Mouse (Mus musculus) adrenal gland, adult (tissue): ENCODE measurements at regions not wholly inside any gene's neighbourhood (a gene's known extent, or its start where the extent isn't known, plus 50 kb on each side); places are given as distances from the start of the nearest gene placed in this dataset.
"Not testable (repeated sequence)": the region's sequence is repeated elsewhere in the genome, so short reads cannot be mapped to it uniquely, and the experiment has no call there.

Source experiments
- DNase-seq, 2 experiments: peaks; one replicate each; pipeline ENCODE4 v3.0.0; 2022 to 2023; ENCODE audit warnings: low spot score in 1 of 2; ENCODE audit not compliant: inconsistent age in 2 of 2

DNA sequence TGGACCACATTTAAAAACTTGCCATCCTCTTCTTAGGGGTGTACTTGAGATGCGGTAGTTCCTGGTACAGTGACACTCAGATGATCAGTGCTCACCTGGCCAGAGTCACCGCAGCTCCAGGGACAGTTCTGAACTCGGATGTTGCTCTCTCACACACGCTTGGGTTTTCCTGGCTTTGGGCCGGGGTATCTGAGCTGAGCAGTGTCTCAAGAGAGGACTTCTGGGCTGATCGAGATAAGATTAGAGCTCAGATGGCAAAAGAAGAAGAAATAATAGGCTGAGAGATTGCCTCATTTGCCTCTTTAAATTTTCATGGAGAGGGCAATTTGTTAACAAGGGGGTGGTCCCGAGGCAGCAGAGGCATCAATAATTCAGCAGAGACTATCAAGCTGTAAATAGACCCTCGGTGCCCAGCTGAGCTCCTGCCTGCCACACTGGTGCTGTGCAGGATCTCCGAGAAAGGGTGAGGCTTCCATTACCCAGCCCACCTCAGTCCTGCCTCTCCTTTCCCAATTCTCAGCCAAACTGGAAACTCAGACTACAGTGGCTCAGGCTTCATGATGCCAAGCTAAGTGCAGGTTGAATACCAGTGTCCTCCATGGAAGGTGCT is 133.7 kb downstream of the Tsen15 start:
- no peak for DNase-seq

DNA sequence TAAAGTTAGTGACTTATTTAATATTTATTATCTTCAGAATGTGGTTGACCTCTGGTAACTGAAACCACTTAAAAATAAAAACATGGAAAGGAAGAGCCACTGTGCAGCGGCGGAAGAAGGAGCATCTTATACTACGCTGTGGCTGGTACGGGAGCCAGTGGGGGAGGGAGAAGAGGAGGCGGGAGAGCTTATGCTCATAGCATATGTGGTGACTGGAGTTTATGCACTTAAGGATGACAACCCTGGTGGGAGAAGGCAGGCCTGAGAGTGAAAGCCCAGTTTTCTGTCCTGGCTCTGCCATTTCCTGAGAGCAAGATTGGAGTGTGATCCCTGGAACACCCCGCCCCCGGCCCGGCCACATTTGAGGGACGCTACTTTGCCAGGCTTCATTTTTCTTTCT is 145.5 kb downstream of the Tsen15 start:
- DNase-seq = no peak

DNA sequence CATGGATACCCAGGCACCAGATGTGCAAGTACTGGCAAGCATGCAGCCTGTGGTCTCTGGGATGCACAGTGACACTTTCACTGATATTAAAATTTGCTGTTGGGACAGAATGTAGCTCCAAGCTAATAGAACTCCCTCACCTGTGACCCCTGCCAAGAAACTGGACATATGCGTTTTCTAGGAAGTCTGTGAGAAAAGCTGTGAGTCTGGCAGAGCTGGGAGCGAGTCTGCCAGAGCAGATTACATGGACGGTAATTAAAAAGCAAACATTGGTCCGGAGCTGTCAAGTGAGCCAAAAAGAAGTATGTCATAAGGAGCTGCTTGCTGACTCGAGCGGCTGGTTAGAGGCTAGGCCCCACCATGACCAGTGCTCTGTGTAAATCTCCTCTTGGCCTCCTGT is 147.1 kb downstream of the Tsen15 start:
- DNase-seq = no peak

DNA sequence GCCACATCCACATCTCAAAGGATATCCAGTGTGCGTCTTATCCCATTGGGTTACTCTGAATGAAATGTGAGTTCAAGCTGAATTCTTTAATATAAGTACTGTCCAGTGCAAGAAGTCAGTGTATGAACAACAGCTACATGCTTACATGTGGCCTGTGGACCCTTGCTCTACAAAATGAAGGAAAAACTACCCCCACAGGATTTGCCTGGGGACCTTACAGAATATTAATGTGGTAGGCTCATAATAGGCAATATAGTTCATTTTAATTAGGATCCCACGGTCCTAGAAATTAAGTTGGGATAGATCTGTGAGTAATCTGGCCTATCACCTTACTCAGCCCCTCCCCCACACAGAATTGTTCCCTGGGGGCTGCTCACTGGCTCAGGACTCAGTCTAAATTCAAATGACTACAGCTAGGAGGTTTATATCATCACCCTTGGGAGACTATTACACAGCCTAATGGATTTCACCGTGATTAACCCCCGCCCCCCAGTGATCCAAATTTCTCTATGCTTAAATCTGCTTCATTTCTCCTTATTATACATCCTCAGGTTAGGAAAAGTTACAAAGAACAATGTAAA is 145.4 kb upstream of the 1700025G04Rik start:
- no peak for DNase-seq

DNA sequence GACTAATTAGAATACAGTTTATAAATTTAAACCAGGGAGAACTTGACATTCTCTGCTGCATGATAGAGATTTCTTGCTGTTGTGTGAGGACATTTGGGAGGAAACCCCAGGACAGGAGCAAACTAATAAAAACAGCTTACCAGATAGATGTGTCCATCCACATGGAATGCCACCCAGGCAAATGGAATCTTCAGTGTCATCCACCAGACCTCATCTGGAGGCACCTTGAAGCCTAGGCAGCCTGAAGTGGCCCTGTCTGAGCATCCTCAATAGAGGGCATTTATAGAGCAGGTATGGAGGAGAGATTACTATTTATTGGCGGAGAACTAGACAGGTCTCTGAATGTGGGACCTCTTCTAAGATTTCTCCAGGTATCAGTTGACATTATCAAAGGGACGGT is 144.8 kb upstream of the 1700025G04Rik start:
- no peak for DNase-seq

DNA sequence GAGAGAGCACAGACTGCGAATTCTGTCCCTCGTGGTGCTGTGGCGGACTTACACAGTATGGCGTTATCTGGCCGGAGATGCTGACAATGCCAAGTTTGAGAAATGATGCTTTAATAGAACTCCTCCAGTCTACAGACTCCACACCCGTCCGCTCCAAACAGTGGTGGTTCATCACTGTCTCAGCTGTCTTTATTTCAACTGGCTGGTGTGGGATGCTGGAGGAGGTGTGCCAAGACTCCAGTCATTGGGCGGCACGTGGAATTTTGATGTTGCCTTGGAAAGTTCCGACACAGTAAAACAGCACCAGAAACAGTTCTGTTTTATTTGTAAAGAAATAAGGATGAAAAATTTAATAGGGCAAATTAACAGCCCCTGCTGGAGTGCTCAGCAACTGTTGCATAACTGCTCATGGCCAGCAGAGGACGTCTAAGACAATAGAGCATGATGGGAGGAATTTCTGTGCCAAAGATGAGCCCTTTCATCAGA is 141.8 kb upstream of the 1700025G04Rik start:
- peak in 1 of 2 experiments; percentile 61 for DNase-seq

DNA sequence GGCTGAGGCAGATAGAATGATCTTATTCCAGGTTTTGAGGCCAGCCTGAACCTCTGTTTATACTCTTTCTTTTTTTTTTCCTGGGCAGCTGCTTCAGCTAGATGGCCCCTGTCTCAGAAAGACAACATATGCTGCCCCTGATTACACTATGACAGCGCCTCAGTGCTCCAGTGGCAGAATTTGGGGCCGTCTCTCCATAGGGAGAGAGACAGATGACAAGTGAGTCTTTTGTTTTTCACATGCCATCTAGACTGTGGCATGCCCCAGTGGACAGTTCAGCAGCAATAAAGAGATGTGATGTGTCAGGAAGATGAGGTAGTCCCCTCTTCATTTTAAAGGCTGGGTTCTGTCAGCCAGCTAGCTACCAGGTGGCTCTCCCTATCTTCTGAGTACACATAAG is 139.8 kb upstream of the 1700025G04Rik start:
- no peak for DNase-seq

DNA sequence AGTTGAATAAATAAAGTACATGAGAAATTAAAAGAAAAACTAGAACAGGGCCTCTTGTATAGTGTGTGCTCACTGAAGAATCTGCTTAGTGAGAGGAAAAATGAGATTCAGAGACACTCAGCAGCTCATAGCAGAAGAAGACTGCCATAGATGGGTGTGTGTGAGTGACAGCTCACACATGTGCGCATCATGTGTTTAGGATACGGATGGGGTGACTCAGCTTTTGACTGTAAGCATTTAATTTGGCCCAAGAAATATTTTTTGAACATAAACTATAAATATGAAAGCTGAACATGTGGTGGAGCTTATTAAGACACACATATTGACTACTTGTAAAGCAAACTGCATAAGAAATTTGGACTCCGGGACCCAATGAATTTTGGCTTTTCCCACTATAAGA is 136.1 kb upstream of the 1700025G04Rik start:
- no peak for DNase-seq

DNA sequence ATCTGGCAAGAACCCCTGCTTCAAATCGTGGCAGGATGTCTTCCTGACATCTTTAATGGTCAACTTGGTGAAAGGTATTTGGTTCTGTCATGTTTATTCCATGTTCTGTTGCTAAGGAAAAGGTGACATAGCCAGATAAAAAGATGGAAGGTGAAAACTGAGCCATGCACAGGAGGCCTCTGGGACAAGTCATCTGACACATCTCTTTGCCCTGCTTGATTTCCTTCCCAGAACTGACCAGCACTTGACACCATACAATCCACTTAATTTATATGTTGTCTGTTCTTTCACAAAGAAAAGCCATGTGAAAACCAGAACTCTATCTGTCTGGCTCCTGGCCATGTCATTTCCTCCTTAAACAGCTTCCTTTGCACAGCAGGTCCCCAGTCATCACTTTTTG is 133.7 kb upstream of the 1700025G04Rik start:
- DNase-seq = peak in 1 of 2 experiments; percentile 53

DNA sequence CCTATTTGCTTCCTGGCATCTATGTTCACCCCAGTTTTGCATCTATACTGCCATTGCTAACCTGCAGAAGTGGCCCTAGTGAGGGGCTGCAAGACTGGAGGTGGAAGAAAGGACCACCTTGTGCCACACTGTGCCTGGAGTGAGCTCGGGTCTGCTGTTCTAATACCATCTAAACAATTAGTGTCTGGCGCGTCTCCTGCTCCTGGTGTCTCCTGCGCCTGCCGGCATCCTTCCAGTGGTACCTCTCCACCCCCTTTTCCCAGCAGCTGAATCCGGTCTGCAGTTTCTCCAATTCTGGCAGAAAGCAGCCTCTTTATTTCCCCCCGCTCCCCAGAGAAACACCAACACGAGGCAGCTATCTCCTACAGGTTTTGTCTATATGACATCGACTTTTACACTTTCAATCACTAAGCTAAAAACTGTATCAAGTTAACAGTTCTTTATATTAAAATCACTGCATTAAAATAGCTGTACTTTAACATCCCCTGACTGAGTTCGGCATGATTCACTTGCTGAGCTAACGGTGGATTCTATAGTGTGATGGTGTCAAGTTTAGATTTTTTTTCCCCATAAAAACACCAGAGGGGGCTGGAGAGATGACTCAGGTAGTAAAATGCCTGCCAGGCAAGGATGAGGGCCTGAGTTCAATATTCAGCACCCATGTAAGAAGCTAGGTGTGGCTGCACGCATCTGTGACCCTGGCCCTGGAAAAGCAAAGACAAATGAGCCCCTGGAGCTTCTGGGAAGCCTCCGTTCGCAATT is 131.1 kb upstream of the 1700025G04Rik start:
- DNase-seq = no peak

DNA sequence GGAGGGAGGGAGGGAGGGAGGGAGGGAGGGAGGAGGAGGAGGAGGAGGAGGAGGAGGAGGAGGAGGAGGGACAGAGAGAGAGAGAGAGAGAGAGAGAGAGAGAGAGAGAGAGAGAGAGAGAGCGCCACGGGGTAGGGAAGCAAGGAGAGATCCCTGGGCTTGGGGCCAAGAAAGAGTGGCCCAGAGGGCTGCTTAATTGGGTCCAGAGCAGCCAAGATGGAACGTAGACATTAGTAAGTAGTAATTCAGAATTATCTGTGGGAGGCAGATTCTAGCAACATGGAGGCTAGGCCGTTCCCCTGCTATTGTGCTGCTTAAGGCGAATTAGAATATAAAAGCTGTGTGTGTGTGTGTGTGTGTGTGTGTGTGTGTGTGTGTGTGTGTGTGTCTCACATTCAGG is 129.8 kb upstream of the 1700025G04Rik start:
- not testable (repeated sequence) for DNase-seq

DNA sequence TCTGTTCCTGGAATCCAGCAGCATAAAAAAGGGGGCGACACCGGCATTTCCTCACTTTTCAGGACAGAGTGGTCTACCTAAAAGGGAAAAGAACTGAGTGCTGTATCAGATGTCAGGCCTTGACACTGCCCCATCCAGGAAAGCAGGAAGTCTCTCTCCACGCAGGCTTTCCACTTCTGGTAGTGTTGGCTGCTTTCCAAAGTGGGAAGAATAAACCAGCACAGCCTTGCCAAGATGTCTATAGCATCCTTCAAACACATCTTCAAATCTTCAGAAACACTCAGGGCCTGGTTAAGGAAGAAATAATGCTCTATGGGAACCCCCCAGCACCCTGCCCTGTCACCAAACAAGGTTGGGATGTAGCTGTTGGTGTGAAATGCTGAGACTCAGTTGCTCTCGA is 127.5 kb upstream of the 1700025G04Rik start:
- DNase-seq = peak; percentile 26 to 66

DNA sequence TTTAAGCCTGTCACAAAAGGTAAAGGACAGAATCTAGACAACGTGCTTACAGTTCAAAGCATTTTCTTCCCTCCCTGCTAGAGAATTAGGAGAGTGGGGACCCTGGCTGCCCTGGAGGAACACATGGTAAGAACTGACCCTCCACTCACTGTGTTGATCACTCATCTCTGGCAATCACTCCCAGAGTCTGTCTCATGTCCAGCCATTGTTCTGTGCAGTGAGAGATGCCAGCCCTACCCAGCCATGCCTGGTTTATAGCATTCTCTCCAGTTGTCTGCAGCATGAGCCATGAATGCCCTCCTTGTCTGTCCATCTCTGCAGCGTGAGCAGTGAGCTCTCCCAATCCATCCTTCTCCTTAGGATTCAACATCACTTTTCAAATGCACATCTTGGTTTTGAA is 124.5 kb upstream of the 1700025G04Rik start:
- DNase-seq = no peak

DNA sequence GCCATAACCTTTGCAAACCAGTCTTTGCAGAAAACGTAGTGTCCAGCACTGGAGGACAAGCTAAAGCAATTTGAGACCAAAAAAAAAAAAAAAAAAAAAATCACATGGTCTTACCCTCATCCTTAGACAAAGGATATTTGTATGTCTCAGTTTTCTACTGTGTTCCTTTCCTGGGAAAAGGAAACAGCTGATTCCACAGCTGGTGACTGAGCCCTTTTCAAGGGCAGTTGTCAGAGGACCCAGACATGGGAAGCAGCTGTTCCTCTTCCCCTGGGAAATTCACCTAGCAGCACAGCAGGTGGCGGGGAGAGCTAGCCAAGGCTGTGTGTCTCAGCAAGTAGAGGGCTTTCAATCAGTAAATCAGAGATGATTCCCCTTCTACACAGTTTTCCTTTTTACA is 113.3 kb upstream of the 1700025G04Rik start:
- DNase-seq = no peak

DNA sequence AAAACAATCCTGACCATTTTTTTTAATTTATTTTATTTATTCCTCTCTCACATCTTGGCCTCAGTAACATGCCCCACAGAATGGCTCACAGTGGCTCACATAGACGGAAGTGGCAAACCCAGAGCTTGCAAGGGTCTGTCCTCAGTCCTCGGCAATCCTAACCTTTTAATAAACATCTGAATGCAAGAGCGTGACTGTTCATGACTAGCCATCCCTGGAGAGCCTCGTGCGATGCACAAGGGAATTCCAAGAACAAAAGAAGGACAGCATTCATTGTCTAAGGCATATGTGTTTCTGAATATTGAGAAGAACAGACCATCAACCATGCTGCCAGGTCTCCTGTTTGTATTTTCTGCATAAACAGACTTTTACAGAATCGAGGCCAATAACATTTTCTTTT is 98.8 kb upstream of the 1700025G04Rik start:
- DNase-seq = no peak

DNA sequence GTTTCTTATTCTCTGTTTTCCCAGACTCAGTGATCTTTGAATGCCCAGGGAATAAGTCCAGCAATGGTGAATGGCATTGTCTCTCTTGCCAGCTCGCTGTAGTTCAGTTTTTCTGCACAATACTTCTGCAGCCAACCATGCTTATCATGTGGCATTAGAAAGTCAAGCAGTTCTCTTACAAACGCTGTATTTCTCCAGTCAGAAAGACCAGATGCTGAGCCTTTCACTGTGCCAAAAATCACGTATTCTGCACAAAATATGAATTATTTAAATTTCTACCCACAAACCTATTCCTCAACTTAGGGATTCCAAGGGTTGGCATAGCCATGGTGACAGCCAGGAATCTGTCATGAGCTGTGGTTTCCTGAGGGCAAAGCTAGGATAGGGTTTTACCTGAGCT is 95.0 kb upstream of the 1700025G04Rik start:
- no peak for DNase-seq

DNA sequence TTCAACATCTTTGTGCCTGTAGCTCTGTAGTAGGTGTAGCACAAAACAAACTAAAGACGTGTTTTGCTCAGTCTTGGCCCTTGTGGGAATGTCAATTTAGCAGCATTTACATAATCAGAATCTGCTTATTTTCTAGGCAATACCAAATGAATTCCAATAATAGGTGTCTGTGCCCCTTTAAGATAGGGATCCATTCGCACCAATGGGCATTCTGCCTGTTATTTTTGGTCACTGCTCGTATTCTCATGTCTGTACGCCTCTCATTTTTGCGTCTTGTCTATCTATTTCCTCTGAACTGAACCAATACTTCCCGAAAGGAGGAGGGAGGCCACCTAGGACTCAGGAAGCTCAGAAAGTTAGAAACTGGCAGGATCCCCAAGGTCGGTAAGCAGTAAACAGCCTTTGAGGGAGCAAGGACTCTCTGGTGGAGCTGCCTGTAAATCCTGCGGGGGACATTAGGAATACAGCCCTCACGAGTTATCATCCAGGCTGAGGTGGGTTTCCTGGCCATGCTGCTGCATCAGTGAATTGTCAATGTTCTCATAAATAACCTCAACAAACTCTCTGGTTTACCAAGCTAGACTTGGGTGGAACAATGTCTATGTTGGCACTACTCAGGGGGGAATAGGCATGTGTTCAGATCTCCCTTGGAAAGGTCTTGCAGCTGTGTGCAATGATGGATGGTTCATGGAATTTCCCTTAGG is 86.5 kb upstream of the 1700025G04Rik start:
- peak; percentile 78 to 93 for DNase-seq

DNA sequence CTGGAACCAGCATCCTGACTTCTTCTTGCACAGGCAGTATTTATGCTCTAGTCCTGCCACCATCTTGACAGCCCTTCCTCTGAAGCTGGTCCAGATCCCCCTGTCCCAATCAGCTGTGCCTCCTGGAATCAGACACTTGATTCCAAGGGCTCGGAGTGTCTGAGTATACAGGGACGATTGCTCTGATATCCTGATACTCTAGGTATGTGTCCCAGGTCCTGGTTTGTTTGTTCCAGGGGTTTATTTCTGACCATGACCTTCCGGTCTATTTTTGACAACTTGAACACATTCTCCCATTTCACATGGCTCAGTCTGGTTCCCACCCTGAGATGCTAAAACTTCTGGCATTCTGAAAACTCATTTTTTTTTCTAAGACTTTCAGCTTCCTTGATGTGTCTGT is 85.8 kb upstream of the 1700025G04Rik start:
- DNase-seq = peak in 1 of 2 experiments; percentile 39

DNA sequence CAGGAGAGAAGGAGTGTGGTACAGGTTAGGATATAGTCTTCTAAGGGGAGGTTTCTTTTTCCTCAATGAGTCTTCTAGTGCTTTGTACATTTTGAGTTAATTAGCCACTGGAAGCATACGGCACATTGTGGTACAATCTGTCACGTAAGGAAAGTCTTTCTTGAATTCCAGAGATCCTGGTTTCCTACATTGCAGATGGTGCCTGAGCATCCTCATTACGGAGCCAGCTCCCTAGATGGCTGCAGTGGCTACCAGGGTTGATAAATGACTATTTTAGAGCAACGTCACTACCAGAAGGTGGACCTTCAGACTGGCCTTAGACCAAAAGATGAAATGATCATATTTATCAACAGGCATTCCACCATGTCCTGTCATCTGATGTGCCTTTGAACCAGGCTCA is 84.5 kb upstream of the 1700025G04Rik start:
- DNase-seq = peak in 1 of 2 experiments; percentile 58

DNA sequence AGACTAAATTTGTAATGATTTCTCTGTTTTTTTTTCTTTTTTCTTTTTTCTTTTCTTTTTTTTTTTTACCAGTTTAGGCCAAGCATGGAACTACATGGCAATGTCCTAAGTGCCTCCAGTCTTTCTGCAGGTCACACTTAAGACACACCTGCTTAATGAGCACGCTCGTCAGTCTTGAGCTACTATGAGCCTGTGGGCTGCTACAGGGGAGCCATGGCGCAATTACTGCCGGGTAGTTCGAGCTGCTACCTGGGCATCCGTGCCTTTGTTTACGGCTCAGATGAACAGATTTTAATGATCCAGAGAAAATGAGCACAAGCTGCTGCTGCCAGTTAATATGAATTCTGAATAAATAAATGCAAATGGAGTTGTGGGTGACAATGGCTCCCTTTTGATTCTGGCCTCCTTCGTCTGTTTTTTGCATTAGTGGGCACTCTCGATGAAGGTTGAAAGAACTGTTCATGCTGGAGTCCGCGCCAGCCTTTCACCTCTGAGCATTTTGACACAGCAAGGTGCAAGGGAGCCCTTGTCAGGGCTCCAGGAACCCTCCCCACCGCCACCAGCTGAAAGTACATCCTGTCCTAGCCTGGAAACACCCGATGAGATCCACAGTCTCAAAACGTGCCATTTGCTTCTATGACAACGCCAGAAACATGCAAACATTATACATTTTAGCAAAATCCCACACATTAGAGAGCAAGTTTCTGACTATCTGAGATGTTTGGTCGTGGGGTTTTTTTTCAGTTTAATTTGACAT is 81.3 kb upstream of the 1700025G04Rik start:
- DNase-seq = no peak

DNA sequence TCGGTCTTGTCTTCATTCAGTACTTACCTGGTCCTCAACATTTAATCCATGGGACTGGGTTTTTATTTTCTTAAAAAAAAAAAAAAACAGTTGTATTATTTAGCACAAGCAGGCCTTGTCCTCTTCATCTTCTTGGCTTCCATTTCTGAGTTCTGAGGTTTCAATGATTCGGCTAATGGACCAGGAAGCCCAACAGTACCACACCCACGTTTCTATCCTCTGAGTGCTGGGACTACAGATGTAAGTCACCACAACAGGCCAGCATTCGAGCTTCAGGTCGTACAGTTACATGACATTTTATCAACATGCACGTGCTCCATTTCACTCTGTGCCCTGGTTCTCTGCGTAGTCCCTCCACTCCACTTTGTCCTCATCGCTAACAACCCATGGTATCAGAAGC is 80.7 kb upstream of the 1700025G04Rik start:
- no peak for DNase-seq
